Mouse (Mus musculus) forebrain, embryonic 15.5 days (tissue): ENCODE measurements around the gene Tln2. TPM values are rescaled to one million over a fixed set of nuclear protein-coding genes. Genes with fewer than 3 reads are reported as not detected.

ENCODE experiments used
- ATAC-seq: fragments of 200-750 bp; cut with Nextera tagmentation; replicated peaks from 2 replicates; pipeline ENCODE4 v1.8.0; 2017; ENCODE audit warnings: mild to moderate bottlenecking, moderate TSS enrichment, moderate library complexity
- H3K27ac ChIP-seq: fragments of 300-500 bp; sonication (generic); replicated peaks from 2 replicates; pipeline ENCODE4 v1.5.1; 2015; ENCODE audit warnings: mild to moderate bottlenecking, inconsistent platforms
- H3K27me3 ChIP-seq: fragments of 300-500 bp; sonication (generic); 2 replicates; pipeline ENCODE4 v1.6.1; 2015; ENCODE audit warnings: inconsistent platforms
- H3K36me3 ChIP-seq: fragments of 300-500 bp; sonication (generic); 2 replicates; pipeline ENCODE4 v1.6.1; 2015; ENCODE audit warnings: mild to moderate bottlenecking, inconsistent platforms
- H3K4me1 ChIP-seq: fragments of 300-500 bp; sonication (generic); 2 replicates; pipeline ENCODE4 v1.6.1; 2015; ENCODE audit warnings: inconsistent platforms
- H3K4me2 ChIP-seq: fragments of 300-500 bp; sonication (generic); replicated peaks from 2 replicates; pipeline ENCODE4 v1.6.1; 2015; ENCODE audit warnings: mild to moderate bottlenecking, inconsistent platforms
- H3K4me3 ChIP-seq: fragments of 300-500 bp; sonication (generic); 2 replicates; pipeline ENCODE4 v1.5.1; 2015; ENCODE audit warnings: mild to moderate bottlenecking, inconsistent platforms
- H3K9ac ChIP-seq: fragments of 300-500 bp; sonication (generic); replicated peaks from 2 replicates; pipeline ENCODE4 v1.6.1; 2015; ENCODE audit warnings: mild to moderate bottlenecking, inconsistent platforms
- H3K9me3 ChIP-seq: fragments of 300-500 bp; sonication (generic); 2 replicates; pipeline ENCODE4 v1.6.1; 2016; ENCODE audit warnings: inconsistent platforms
- WGBS: fragments of 180-500 bp; shearing (Covaris S2); methylation state at CpG from one replicate; pipeline ENCODE4 v1.1.7; 2015; ENCODE audit warnings: mixed read lengths; 5-methylcytosine and 5-hydroxymethylcytosine counted together
- polyA plus RNA-seq: library from polyadenylated mRNA; unstranded; fragments of >200 nt; fragmentation: Nextera tagmentation; extraction: Ambion mirVana; gene quantifications from 2 replicates; pipeline ENCODE4 v1.2.1, GENCODE M21; 2015

Tln2 gene
- polyA plus RNA-seq, 1 experiment from 2014 or later: 17.5 TPM

GRCm38 (mm10) chr9:67541948-67542347 is 17.6 kb downstream of the Tln2 start:
- H3K36me3 ChIP-seq: no peaks in the 10 kb centered on the region
- H3K9ac ChIP-seq: no peak overlapping the region
- H3K9me3 ChIP-seq: no peaks in the 10 kb centered on the region
- 87% methylated on average over 8 of the region's 8 CpGs for WGBS
- ATAC-seq: no peak
- H3K27ac ChIP-seq: no peak overlapping the region
- H3K4me3 ChIP-seq: no peak overlapping the region
- no peak overlapping the region for H3K4me2 ChIP-seq
- H3K27me3 ChIP-seq: no peaks in the 10 kb centered on the region
- H3K4me1 ChIP-seq: peaks cover 3% of the 10 kb centered on the region; the same call in 1 of the 2 replicates

DNA sequence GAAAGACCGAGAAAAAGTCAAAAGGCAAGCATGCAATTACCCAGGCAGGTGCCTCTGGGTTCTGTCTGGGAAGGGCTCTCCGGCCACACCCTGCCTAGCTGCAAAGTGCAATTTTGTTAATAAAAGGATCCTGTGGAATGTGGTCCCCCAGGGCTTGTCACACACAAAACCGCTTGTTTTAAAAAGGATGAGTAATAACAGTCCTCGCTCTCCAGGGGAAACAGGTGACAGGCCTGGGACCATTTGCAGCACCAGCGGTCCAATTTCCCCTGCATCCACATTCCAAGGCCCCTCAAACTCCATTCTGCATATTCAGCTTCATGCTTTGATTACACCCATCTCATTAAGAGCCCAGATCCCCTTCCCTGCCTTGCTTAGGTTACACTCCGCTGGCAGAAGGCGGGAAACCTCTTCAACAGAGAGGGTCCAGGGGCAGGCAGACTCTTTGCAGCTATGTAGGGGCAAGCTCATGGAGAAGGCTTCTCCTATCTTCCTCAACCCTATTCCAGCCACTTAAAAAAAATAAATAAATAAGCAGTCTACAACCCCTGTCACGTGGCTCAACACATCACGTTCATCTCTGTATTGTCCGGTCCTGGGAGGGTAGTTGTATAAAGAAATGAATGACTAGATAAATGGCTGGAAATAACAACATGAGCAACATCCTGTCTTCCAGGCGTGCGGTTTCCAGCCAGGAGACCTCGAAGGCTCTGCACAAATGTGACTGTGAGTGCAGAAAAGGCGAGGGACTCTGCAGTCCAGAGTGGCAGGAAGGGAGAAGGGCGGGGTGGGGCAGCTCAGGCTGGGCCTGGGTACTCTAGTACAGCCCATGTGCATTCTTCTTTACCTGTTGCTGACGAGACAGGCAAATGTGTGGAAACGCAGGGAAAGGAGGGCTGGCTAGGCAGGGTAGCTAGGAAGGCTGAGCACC is 19.5 kb downstream of the Tln2 start:
- 61% methylated on average over 17 of the region's 17 CpGs for WGBS
- Histone ChIP-seq H3K4me3 (no peak overlapping the region), H3K27ac (no peak overlapping the region), H3K9ac (no peak overlapping the region), H3K36me3 (no peaks in the 10 kb centered on the region), H3K4me2 (no peak overlapping the region), H3K27me3 (no peaks in the 10 kb centered on the region), H3K9me3 (no peaks in the 10 kb centered on the region), H3K4me1 (peaks cover 3% of the 10 kb centered on the region; the same call in 1 of the 2 replicates)
- no peak for ATAC-seq

DNA sequence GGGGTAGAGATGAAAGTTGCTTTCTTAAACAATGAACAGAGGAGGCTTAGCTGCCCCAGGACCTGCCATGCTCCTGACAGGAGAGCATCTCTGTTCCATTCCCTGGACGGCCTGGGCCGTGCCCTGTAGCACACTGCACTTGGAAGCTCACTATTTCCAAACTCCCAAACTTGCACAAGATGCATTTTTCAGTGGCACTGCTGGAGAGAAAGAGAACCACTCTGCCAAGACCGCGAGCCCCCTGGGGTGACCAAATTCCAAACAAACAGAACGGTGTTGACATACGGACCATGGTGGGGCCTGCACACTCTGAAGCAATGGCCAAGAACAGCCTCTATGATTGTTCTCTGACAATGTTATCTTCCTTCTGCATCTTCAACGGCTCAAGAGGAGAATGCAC is 25.1 kb downstream of the Tln2 start:
- H3K27me3 ChIP-seq: no peaks in the 10 kb centered on the region
- H3K27ac ChIP-seq: no peak overlapping the region
- H3K36me3 ChIP-seq: no peaks in the 10 kb centered on the region
- H3K9ac ChIP-seq: no peak overlapping the region
- no peaks in the 10 kb centered on the region for H3K4me1 ChIP-seq
- 69% methylated on average over 7 of the region's 7 CpGs for WGBS
- ATAC-seq: no peak
- no peaks in the 10 kb centered on the region for H3K9me3 ChIP-seq
- no peak overlapping the region for H3K4me2 ChIP-seq
- H3K4me3 ChIP-seq: no peak overlapping the region

GRCm38 (mm10) chr9:67533260-67533659 is 26.2 kb downstream of the Tln2 start:
- no peak overlapping the region for H3K9ac ChIP-seq
- H3K27me3 ChIP-seq: no peaks in the 10 kb centered on the region
- ATAC-seq: no peak
- no peak overlapping the region for H3K4me2 ChIP-seq
- H3K36me3 ChIP-seq: no peaks in the 10 kb centered on the region
- WGBS: 84% methylated on average over 5 of the region's 5 CpGs
- no peaks in the 10 kb centered on the region for H3K9me3 ChIP-seq
- H3K4me3 ChIP-seq: no peak overlapping the region
- H3K4me1 ChIP-seq: no peaks in the 10 kb centered on the region; the same call in 1 of the 2 replicates
- H3K27ac ChIP-seq: no peak overlapping the region

GRCm38 (mm10) chr9:67532631-67533030 is 26.9 kb downstream of the Tln2 start:
- Histone ChIP-seq H3K4me2 (no peak overlapping the region), H3K9ac (no peak overlapping the region), H3K27ac (no peak overlapping the region), H3K4me1 (peaks cover 6% of the 10 kb centered on the region), H3K9me3 (no peaks in the 10 kb centered on the region), H3K27me3 (no peaks in the 10 kb centered on the region), H3K4me3 (no peak overlapping the region), H3K36me3 (no peaks in the 10 kb centered on the region)
- no peak for ATAC-seq
- WGBS: 88% methylated on average over 1 of the region's 1 CpGs

- Histone ChIP-seq H3K4me2 (no peak overlapping the region), H3K27ac (no peak overlapping the region), H3K4me1 (peaks cover 8% of the 10 kb centered on the region), H3K36me3 (no peaks in the 10 kb centered on the region), H3K9me3 (no peaks in the 10 kb centered on the region), H3K9ac (no peak overlapping the region), H3K27me3 (no peaks in the 10 kb centered on the region), H3K4me3 (no peak overlapping the region)
- WGBS: 76% methylated on average over 5 of the region's 5 CpGs
- no peak for ATAC-seq
Measured at GRCm38 (mm10) chr9:67529600-67529999, 29.9 kb downstream of the Tln2 start.

- Histone ChIP-seq H3K4me2 (no peak overlapping the region), H3K9ac (no peak overlapping the region), H3K27ac (peak overlapping the region; percentile 51), H3K9me3 (no peaks in the 10 kb centered on the region), H3K4me3 (no peak overlapping the region), H3K27me3 (no peaks in the 10 kb centered on the region), H3K36me3 (no peaks in the 10 kb centered on the region), H3K4me1 (peaks cover 8% of the 10 kb centered on the region)
- 55% methylated on average over 2 of the region's 2 CpGs for WGBS
- peak; percentile 66; the same call in 1 of the 2 replicates for ATAC-seq
Measured at GRCm38 (mm10) chr9:67527726-67528125, 31.8 kb downstream of the Tln2 start.

DNA sequence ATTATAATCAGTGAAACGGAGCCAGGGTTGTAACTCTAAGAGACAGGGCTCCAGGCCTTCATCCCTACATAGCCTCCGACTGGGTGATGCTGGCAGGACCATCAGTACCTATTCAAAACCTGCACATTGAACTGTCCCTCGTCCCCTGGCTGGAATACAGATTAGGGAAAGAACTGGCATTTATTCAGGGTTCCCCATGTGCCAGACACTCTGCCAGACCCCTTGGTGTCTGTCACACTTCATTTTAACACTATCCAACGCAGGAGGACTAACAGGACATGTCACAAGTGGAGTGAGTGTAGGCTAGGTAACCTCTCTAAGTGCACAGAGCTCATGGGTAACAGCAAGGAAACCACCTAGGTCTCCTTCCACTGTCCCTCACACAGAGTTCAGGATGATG is 37.8 kb downstream of the Tln2 start:
- H3K9me3 ChIP-seq: no peaks in the 10 kb centered on the region
- no peak overlapping the region for H3K4me3 ChIP-seq
- WGBS: 60% methylated on average over 4 of the region's 4 CpGs
- no peaks in the 10 kb centered on the region for H3K4me1 ChIP-seq
- no peak for ATAC-seq
- no peak overlapping the region for H3K9ac ChIP-seq
- no peak overlapping the region for H3K4me2 ChIP-seq
- H3K36me3 ChIP-seq: no peaks in the 10 kb centered on the region
- H3K27ac ChIP-seq: no peak overlapping the region
- H3K27me3 ChIP-seq: no peaks in the 10 kb centered on the region

- H3K36me3 ChIP-seq: no peaks in the 10 kb centered on the region
- no peaks in the 10 kb centered on the region for H3K27me3 ChIP-seq
- no peaks in the 10 kb centered on the region for H3K9me3 ChIP-seq
- H3K27ac ChIP-seq: no peak overlapping the region
- no peaks in the 10 kb centered on the region for H3K4me1 ChIP-seq
- no peak for ATAC-seq
- no peak overlapping the region for H3K4me2 ChIP-seq
- no peak overlapping the region for H3K4me3 ChIP-seq
- 80% methylated on average over 3 of the region's 3 CpGs for WGBS
- no peak overlapping the region for H3K9ac ChIP-seq
Measured at GRCm38 (mm10) chr9:67509510-67509909, 50.0 kb downstream of the Tln2 start.

GRCm38 (mm10) chr9:67504669-67505260 is 54.7 kb downstream of the Tln2 start:
- H3K36me3 ChIP-seq: no peaks in the 10 kb centered on the region
- no peak overlapping the region for H3K9ac ChIP-seq
- no peak overlapping the region for H3K27ac ChIP-seq
- ATAC-seq: no peak
- H3K9me3 ChIP-seq: no peaks in the 10 kb centered on the region
- no peaks in the 10 kb centered on the region for H3K27me3 ChIP-seq
- WGBS: 85% methylated on average over 8 of the region's 8 CpGs
- no peak overlapping the region for H3K4me3 ChIP-seq
- H3K4me2 ChIP-seq: no peak overlapping the region
- H3K4me1 ChIP-seq: no peaks in the 10 kb centered on the region

- 100% methylated on average over 1 of the region's 1 CpGs for WGBS
- Histone ChIP-seq H3K36me3 (no peaks in the 10 kb centered on the region), H3K4me1 (peaks cover 7% of the 10 kb centered on the region)
Measured at GRCm38 (mm10) chr9:67501801-67502200, 57.7 kb downstream of the Tln2 start.

DNA sequence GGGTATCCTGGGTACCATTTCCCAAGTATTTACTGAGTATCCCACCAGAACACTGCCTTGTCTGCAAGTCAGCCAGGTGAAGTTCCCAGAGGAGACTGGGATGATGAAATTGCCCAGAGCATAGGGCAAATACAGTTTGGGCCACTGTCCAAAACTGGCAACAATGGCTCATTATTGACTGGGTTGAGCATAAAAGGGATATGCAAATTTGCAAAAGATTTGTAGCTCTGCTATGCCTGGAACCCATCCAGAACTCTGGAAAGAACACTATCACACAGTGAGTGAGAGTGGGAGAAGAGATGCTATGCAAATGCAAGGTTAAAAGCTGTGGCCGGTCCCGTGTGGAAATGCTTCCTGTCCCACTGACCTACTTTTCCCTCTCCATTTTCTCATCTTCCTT is 63.1 kb downstream of the Tln2 start:
- no peak overlapping the region for H3K9ac ChIP-seq
- ATAC-seq: peak; percentile 58
- no peaks in the 10 kb centered on the region for H3K9me3 ChIP-seq
- H3K4me2 ChIP-seq: no peak overlapping the region
- peaks cover 22% of the 10 kb centered on the region for H3K4me1 ChIP-seq
- H3K4me3 ChIP-seq: no peak overlapping the region
- 13% methylated on average over 2 of the region's 2 CpGs for WGBS
- H3K27me3 ChIP-seq: no peaks in the 10 kb centered on the region
- H3K36me3 ChIP-seq: no peaks in the 10 kb centered on the region
- no peak overlapping the region for H3K27ac ChIP-seq

More at GRCm38 (mm10) chr9:67501801-67502200, 57.7 kb downstream of the Tln2 start:
- no peak for ATAC-seq
- H3K27ac ChIP-seq: no peak overlapping the region
- H3K9me3 ChIP-seq: no peaks in the 10 kb centered on the region
- no peak overlapping the region for H3K4me3 ChIP-seq
- H3K27me3 ChIP-seq: no peaks in the 10 kb centered on the region
- H3K4me2 ChIP-seq: no peak overlapping the region
- H3K9ac ChIP-seq: no peak overlapping the region
